Mouse (Mus musculus) heart, postnatal 0 days (tissue): ENCODE results near the gene Gm42688.
A peak's percentile ranks its signal among the peaks of the same experiment; 100 is the strongest.

Experiments used
- CTCF ChIP-seq: IDR thresholded peaks from 2 replicates; pipeline ENCODE4 v1.5.1; 2016; ENCODE audit warnings: antibody characterized with exemption, control low read depth, low read depth
- EP300 ChIP-seq: IDR thresholded peaks from 2 replicates; pipeline ENCODE4 v1.6.1; 2016; ENCODE audit warnings: antibody characterized with exemption, low read depth

GRCm38 (mm10) chr6:83101316-83101687 lies at the start of gene Gm42688, which contains the start of gene Ccdc142:
- TF ChIP-seq CTCF: peak; percentile 67
- TF ChIP-seq EP300: no peak
